Mouse (Mus musculus) mouse trophoblast stem cell (cell line): ENCODE results near the gene Deup1.

Experiments
- in situ Hi-C, 2 experiments: fragments of 300-500 bp; cut with MseI, MboI; formaldehyde crosslinking; loops; 2 replicates in 1 of 2; 3 replicates in 1 of 2; pipeline ENCODE4 v1.15.1; 2025

Gene Deup1

DNA sequence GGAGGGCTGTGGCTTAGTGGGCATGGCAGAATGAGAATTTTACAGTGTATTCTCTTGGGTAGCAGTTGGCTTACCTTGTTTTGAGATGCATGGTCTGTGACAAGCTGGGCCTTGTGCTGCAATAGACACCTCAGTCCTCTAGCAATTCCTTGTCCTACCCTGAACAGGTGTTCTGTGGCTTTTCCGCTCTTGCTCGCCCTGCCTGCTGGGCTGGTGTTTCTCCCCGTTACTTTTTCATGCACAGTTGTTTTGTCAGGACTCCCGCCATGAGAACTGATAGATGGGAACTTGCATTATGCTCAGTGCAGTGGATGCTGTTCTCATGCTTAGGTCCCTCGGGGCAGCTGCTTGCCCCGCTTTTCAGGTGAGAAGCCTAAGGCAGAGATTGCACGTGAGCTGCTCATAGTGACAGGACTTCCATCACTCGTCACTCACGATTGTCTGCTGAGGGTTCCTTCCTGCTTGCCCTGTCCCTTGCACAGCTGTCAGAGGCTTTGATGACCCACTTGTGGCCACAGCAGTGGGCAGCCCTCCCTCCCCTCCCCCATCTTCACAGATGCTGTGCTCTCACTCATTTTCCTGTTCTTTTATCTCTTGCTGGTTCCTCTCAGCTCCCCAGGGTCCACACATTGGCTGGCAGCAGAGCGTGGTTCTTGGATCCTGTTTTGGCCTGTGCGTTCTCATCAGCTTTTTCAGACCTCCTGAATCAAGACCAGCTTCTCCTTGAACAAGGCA is 94.2 kb downstream of the Deup1 start:
- in situ Hi-C loops, result no loop called here

DNA sequence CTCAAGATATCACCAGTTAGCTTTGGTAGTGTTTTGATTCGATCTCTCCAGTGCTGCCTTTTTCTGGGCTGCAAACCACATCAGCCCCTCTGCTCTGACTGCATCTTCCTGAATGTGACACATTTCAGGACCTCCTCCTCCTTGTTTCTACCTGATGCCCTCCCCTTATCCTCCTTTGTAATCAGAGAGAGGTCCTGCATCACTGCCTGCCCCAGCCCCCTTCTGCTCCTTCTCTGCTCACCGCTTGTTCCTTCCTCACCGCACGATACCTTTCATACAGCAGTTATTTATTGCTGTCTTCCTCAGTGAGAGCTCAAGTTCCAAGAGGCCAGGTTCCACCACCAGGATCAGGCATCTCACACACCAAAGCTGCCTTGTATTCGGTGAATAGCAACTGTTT is 96.5 kb downstream of the Deup1 start:
- in situ Hi-C loops, result no loop called here

DNA sequence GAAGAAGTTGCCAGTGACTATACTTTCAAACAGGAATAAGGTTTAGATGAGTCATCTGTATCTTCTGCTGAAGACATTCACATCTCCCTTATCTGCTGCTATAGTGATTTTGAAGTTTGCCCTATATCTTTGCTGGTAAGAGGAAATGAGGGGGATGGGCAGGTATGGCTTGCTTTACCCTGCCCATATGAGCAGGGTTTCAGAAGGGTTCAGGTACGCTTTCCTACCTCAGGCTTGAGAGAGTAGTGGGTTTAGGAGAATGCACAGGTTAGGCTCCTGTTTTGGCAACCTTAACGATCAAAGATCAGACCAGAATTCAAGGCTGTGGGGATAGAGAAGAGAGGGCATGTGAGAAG is 97.8 kb downstream of the Deup1 start:
- in situ Hi-C loops, result no loop called here

DNA sequence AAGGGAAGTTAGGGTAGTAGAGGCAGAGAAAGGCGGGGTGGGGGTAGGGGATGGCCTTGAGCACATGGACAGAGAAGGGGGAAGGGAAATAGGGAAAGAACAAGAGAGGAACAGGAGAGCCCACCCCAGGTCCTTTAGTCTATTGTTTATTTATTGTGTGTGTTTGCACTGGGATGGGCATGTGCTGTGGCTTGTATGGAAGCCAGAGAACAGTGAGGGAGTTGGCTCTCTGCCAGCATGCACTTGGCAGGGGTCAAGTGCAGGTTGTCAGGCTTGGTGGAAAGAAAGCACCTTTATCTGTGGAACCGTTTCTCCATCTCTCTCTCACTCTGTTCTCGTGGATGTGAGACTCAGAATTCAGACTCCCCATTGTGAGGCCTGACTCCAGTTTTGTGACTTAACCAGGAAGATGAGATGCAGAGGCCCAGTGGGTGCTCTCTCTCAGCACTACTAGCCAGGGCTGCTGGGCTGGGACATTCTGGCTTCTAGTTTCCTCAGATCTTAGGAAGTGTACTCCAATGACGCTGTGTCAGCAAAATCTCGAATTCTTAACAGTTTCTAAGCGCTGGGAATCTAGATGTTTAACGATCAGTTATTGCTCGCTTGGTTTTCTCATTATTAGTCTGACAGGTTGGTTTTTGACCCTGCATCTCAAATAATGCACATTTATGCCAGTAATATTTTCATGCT is 98.3 kb downstream of the Deup1 start:
- in situ Hi-C loops, result no loop called here

DNA sequence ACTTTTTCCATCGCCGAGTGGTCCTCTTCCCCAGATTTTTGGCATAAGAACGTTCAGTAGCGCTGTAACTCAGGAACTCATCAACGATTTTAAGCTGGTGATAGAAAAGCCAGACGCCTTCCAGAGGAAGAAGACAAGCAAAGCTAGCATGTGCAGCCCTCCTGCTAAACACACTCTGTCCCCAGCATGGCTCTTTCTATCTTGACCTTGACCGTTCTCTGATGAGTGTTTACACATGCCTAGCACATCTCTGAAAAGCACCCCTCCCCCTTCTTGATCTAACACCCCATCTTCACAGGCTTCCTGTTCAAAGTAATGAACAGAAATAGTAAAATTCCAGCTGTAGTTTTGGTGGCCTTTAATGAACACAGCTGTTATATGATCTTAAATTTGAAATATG is 99.4 kb downstream of the Deup1 start:
- in situ Hi-C loops, result no loop called here

DNA sequence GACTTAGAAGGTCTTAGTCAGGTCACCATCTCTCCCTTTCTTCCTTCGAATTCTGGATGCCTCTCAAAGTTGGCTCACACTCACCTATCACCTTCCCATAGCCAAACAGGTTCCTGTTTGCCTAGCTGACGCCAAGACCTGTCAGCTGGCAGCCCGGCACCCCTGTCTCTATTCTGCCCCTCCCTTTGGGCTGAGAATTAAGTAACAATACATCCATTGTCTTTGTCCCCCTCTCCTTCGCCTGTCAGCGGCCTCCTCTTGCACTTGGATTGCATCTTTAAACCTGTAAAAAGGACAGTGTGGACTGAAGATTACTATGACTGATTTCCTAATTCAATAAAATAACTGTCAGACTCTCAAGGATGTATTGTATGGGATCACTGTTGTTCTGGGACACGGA is 99.9 kb downstream of the Deup1 start:
- in situ Hi-C loops, result no loop called here

DNA sequence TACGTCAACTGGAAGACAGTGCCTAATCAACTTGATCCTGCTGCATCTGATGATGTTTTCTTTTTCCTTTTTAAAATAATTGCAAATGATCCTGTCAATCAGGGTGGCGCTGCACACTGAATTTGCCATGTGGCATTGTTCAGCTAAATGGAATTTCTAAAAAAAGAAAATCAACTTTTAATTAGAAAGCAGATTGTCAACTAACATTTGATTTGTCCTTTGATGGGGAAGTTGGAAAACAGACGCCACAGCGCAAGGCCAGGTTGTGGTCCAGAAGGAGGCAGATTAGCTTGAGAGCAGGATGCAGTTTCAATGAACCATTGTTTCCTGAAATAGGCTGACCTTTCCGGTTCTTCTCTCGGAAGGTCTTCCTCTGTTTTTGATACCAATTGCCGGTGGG is 101.2 kb downstream of the Deup1 start:
- in situ Hi-C loops, result no loop called here

DNA sequence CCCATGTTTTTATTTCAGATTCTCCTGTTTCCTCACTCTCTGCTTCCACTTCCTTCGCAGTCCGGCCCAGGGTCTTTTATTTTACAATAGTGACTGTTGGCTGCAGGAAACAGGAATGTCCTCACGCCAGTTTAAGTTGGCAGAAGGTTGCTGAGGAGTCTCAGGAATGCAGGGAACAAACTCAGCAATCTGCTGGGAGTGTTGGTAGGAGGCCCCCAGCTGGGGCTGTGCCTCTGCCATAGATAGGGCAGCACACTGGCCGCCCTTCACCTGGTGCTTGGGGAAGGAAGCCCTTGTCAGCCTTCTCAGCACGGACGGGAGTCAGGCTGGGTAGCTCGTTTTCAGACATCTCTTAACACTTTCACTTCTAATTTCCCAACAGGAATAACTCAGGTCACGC is 102.5 kb downstream of the Deup1 start:
- in situ Hi-C loops, result no loop called here

DNA sequence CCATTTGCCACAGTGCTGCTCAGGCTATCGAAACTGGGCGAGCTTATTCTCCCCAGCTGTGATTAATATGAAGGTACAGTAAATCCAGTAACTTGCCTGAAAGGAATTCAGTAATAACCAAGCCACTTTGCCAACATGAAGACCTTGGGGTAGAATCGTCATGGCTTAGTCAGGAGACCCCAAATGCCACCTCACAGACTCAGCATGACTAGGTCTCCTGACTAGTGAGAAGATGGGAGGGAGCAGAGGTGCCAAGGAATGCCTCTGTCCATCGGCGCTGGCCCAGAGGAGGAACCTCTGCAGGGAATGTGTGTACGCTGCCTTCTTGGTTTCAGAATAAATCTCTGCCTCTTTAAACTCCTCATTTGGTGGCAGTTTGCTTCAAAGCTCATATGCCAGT is 104.1 kb downstream of the Deup1 start:
- in situ Hi-C loops, result no loop called here

DNA sequence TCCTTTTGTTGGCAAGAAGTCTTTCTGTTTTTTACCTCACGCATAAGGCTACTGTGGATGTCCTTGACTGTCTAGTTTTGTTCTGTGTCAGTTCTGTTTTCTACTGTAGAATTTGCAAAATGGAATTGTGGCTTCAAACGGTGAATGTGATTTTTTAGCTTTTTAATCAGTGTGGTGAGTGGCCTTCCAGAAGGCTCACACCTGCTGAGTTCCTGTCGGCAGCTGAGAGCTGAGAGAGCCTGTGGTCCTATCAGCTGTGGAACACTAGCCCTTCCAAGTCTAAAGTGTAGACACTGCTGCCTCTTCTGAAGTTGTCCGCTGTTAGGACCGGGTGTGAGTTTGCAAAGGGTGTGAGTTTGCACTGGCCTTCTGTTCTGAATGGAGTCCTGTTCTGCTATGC is 104.8 kb downstream of the Deup1 start:
- in situ Hi-C loops, result no loop called here

DNA sequence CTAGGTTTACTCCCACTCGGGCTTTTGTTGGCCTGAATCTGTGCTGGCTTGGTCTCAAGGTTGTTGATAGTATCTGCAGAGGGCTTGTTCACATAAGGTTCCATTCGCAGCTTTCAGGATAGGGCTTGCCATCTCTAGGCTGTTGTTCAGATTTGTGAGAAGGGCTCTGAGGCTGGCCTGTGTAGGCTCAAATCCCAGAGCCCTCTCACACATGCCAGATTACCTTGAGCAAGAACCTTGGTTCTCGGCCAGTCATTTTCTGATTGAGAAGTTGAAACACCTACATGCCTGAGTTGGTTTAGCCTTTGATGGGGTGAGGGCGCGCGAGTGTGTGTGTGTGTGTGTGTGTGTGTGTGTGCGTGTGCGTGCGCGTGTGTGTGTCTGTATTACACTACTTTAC is 105.4 kb downstream of the Deup1 start:
- in situ Hi-C loops, result no loop called here

DNA sequence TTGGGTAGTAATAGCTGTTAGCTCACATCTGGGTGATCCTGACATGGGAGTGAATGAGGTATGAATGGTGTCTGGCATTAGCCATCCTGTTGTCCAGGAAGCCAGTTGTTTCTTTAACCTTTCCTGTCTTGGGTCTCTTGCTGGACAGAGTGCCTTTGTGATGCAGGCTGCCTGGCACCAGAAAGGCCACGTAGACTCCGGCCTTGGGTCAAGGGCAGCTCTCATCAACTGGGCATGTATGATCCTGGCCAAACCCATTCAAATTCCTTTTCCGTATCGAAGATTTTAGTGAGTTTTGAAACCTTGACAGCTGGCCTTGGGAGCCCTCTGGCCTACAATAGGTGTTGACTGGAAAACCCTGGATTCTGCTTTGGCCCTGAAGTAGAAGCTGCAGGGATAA is 109.8 kb downstream of the Deup1 start:
- in situ Hi-C loops, result no loop called here

DNA sequence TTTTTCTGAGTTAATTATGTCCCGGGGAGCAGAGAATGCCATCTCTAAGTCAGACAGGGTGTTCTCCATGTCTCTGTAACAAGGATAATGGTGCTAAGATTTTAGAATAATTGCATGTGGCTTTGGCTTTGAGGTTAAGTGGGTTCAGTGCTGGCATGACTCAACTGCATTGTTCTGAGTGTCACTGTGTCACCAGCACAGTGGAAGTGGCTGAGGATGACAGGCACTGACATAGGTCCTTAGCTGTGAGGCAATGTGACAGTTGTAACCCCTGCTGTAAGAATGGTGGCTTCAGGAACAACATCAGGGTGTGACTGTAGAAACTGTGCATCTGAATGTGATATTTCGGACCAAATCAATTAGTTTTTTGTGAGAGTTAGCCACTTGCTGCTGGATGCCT is 111.7 kb downstream of the Deup1 start:
- in situ Hi-C loops, result no loop called here

DNA sequence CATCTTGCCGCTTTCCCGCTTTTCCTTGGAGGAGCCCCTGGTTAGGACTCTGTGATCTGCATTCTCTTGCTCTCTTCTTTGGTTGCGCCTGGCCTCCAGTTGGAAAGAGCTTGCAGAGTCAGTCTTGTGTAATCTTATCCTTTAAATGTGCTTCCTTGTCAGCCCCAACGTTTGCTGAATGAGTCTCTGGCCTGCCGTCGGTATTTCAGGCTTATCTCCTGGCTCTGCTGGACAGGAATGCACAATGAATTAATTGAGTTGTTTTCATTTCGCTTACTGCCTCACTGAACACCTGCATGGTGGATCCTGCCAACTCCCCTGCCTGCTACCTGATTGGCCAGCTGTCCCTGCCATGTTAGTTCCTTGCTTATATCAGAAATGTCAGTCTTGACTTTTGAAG is 114.8 kb downstream of the Deup1 start:
- in situ Hi-C loops, result no loop called here

DNA sequence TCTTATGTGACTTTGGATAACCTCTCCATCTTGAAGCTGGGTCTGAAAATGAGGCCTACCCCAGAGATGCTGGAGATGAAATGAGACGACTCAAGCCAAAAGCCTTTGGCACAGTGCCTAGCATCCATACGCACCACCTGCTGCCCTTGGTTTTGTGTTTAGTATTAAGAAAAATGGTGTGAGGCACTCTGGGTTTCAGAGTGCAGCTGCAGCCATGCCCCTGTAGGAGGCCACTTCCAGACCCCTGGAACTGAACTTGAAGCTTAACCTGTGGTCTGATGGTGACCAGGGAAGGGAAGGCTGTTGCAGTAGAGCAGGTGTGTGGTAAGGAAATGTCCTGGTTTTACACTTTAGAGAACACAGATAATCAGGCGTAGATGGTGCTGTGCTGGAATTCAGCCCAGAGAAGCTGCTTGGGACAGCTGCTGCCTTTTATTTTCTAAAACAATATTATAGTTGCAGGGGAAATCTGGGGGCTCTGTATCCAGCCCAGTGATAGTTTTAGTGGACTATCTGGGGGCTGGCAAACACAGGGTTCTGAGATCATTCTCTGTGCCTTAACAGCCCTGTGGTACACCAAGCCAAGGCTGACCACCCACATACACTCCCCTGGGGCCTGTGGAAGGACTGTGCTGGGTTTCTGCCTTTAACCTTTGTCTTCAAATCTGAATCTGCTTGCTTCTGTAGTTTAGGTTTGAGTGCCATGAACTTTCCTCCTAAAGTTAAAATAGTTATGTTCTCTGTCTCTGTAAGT is 117.0 kb downstream of the Deup1 start:
- in situ Hi-C loops, result no loop called here
